Mouse (Mus musculus) limb, embryonic 12.5 days (tissue): ENCODE measurements at regions not wholly inside any gene's neighbourhood (a gene's known extent, or its start where the extent isn't known, plus 50 kb on each side); places are given as distances from the start of the nearest gene placed in this dataset.

ENCODE experiments used
- ATAC-seq: fragments of 200-750 bp; cut with Nextera tagmentation; 2 replicates; pipeline ENCODE4 v1.8.0; 2017; ENCODE audit warnings: low read depth, moderate TSS enrichment; ENCODE audit not compliant: insufficient number of reproducible peaks, insufficient read depth, low FRiP score, low TSS enrichment
- H3K27ac ChIP-seq: fragments of 300-500 bp; sonication (generic); 2 replicates; pipeline ENCODE4 v1.5.1; 2016; ENCODE audit warnings: mild to moderate bottlenecking, moderate library complexity
- H3K27me3 ChIP-seq: fragments of 300-500 bp; sonication (generic); 2 replicates; pipeline ENCODE4 v1.6.1; 2016; ENCODE audit warnings: mild to moderate bottlenecking, moderate library complexity
- H3K36me3 ChIP-seq: fragments of 300-500 bp; sonication (generic); 2 replicates; pipeline ENCODE4 v1.6.1; 2016; ENCODE audit warnings: mild to moderate bottlenecking, moderate library complexity
- H3K4me1 ChIP-seq: fragments of 300-500 bp; sonication (generic); replicated peaks from 2 replicates; pipeline ENCODE4 v1.6.1; 2016
- H3K4me2 ChIP-seq: fragments of 300-500 bp; sonication (generic); 2 replicates; pipeline ENCODE4 v1.6.1; 2016; ENCODE audit warnings: mild to moderate bottlenecking, moderate library complexity
- H3K4me3 ChIP-seq: fragments of 300-500 bp; sonication (generic); replicated peaks from 2 replicates; pipeline ENCODE4 v1.5.1; 2016; ENCODE audit warnings: mild to moderate bottlenecking
- H3K9ac ChIP-seq: fragments of 300-500 bp; sonication (generic); replicated peaks from 2 replicates; pipeline ENCODE4 v1.6.1; 2016; ENCODE audit warnings: mild to moderate bottlenecking, moderate library complexity
- H3K9me3 ChIP-seq: fragments of 300-500 bp; sonication (generic); 2 replicates; pipeline ENCODE4 v1.6.1; 2016; ENCODE audit warnings: mild to moderate bottlenecking, moderate library complexity
- WGBS: fragments of 180-500 bp; shearing (Covaris S2); methylation state at CpG from one replicate; pipeline ENCODE4 v1.1.7; 2016; 5-methylcytosine and 5-hydroxymethylcytosine counted together

- Histone ChIP-seq H3K27me3 (no peaks in the 10 kb centered on the region), H3K36me3 (no peaks in the 10 kb centered on the region), H3K4me3 (no peak overlapping the region), H3K27ac (no peak overlapping the region), H3K4me2 (no peak overlapping the region), H3K4me1 (no peaks in the 10 kb centered on the region), H3K9me3 (no peaks in the 10 kb centered on the region), H3K9ac (no peak overlapping the region)
- ATAC-seq: no peak
These were observed 390.5 kb downstream of the Fut8 start for GRCm38 (mm10) chr12:77628358-77628850.

GRCm38 (mm10) chr12:77633981-77634650 lies 396.2 kb downstream of the Fut8 start:
- H3K27me3 ChIP-seq: no peaks in the 10 kb centered on the region
- no peaks in the 10 kb centered on the region; the same call in 1 of the 2 replicates for H3K4me1 ChIP-seq
- H3K36me3 ChIP-seq: no peaks in the 10 kb centered on the region
- no peak overlapping the region for H3K4me2 ChIP-seq
- H3K27ac ChIP-seq: no peak overlapping the region
- no peak overlapping the region for H3K9ac ChIP-seq
- WGBS: 29% methylated on average over 10 of the region's 10 CpGs
- no peak; the same call in 1 of the 2 replicates for ATAC-seq
- no peaks in the 10 kb centered on the region for H3K9me3 ChIP-seq
- no peak overlapping the region for H3K4me3 ChIP-seq

- Histone ChIP-seq H3K36me3 (no peaks in the 10 kb centered on the region), H3K9me3 (no peaks in the 10 kb centered on the region), H3K4me3 (no peak overlapping the region), H3K4me2 (no peak overlapping the region), H3K4me1 (no peaks in the 10 kb centered on the region; the same call in 1 of the 2 replicates), H3K27me3 (no peaks in the 10 kb centered on the region; the same call in 1 of the 2 replicates), H3K27ac (no peak overlapping the region), H3K9ac (no peak overlapping the region)
- 61% methylated on average over 7 of the region's 7 CpGs for WGBS
- no peak for ATAC-seq
These were observed 400.3 kb downstream of the Fut8 start for GRCm38 (mm10) chr12:77638266-77638665.

- H3K4me3 ChIP-seq: no peak overlapping the region
- no peak overlapping the region for H3K27ac ChIP-seq
- H3K9ac ChIP-seq: no peak overlapping the region
- no peaks in the 10 kb centered on the region for H3K9me3 ChIP-seq
- no peak for ATAC-seq
- no peak overlapping the region for H3K4me2 ChIP-seq
- no peaks in the 10 kb centered on the region; the same call in 1 of the 2 replicates for H3K4me1 ChIP-seq
- 84% methylated on average over 4 of the region's 4 CpGs for WGBS
- no peaks in the 10 kb centered on the region; the same call in 1 of the 2 replicates for H3K27me3 ChIP-seq
- H3K36me3 ChIP-seq: no peaks in the 10 kb centered on the region
These were observed 404.4 kb downstream of the Fut8 start for GRCm38 (mm10) chr12:77642336-77642735.

GRCm38 (mm10) chr12:77647841-77648240 lies 409.9 kb downstream of the Fut8 start:
- no peak for ATAC-seq
- Histone ChIP-seq H3K9me3 (no peaks in the 10 kb centered on the region), H3K4me2 (no peak overlapping the region), H3K27ac (no peak overlapping the region), H3K4me3 (no peak overlapping the region), H3K27me3 (no peaks in the 10 kb centered on the region), H3K36me3 (no peaks in the 10 kb centered on the region), H3K4me1 (no peaks in the 10 kb centered on the region), H3K9ac (no peak overlapping the region)
- 59% methylated on average over 3 of the region's 3 CpGs for WGBS

- no peak for ATAC-seq
- Histone ChIP-seq H3K9me3 (no peaks in the 10 kb centered on the region), H3K9ac (no peak overlapping the region), H3K27me3 (no peaks in the 10 kb centered on the region), H3K4me3 (no peak overlapping the region), H3K4me2 (no peak overlapping the region), H3K27ac (no peak overlapping the region), H3K4me1 (0 out of 2 replicates have a peak, but pooled peaks cover 4% of the 10 kb centered on the region), H3K36me3 (no peaks in the 10 kb centered on the region)
- 60% methylated on average over 3 of the region's 3 CpGs for WGBS
These were observed 416.4 kb downstream of the Fut8 start for GRCm38 (mm10) chr12:77654282-77654681.

- no peak overlapping the region for H3K9ac ChIP-seq
- 80% methylated on average over 5 of the region's 5 CpGs for WGBS
- no peak overlapping the region for H3K4me3 ChIP-seq
- H3K27me3 ChIP-seq: no peaks in the 10 kb centered on the region
- 0 out of 2 replicates have a peak, but pooled peaks cover 4% of the 10 kb centered on the region for H3K4me1 ChIP-seq
- H3K27ac ChIP-seq: no peak overlapping the region
- no peaks in the 10 kb centered on the region for H3K36me3 ChIP-seq
- no peak for ATAC-seq
- H3K4me2 ChIP-seq: no peak overlapping the region
- no peaks in the 10 kb centered on the region for H3K9me3 ChIP-seq
These were observed 419.1 kb downstream of the Fut8 start for GRCm38 (mm10) chr12:77657060-77657459.

- Histone ChIP-seq H3K36me3 (no peaks in the 10 kb centered on the region), H3K27me3 (no peaks in the 10 kb centered on the region), H3K27ac (no peak overlapping the region), H3K4me1 (0 out of 2 replicates have a peak, but pooled peaks cover 4% of the 10 kb centered on the region), H3K4me2 (no peak overlapping the region), H3K4me3 (no peak overlapping the region), H3K9me3 (no peaks in the 10 kb centered on the region), H3K9ac (no peak overlapping the region)
- no peak for ATAC-seq
- 23% methylated on average over 3 of the region's 3 CpGs for WGBS
These were observed 420.0 kb downstream of the Fut8 start for GRCm38 (mm10) chr12:77657878-77658277.

GRCm38 (mm10) chr12:77663180-77663579 lies 425.3 kb downstream of the Fut8 start:
- Histone ChIP-seq H3K27me3 (peaks cover 7% of the 10 kb centered on the region; the same call in 1 of the 2 replicates), H3K36me3 (no peaks in the 10 kb centered on the region), H3K4me2 (no peak overlapping the region), H3K4me3 (no peak overlapping the region), H3K27ac (no peak overlapping the region), H3K9me3 (no peaks in the 10 kb centered on the region), H3K4me1 (peaks cover 7% of the 10 kb centered on the region; the same call in 1 of the 2 replicates), H3K9ac (no peak overlapping the region)
- ATAC-seq: no peak
- 88% methylated on average over 3 of the region's 3 CpGs for WGBS

- no peaks in the 10 kb centered on the region for H3K36me3 ChIP-seq
- peaks cover 7% of the 10 kb centered on the region; the same call in 1 of the 2 replicates for H3K4me1 ChIP-seq
- no peaks in the 10 kb centered on the region for H3K9me3 ChIP-seq
- no peak overlapping the region for H3K27ac ChIP-seq
- ATAC-seq: no peak
- H3K4me3 ChIP-seq: no peak overlapping the region
- H3K4me2 ChIP-seq: no peak overlapping the region
- 68% methylated on average over 7 of the region's 7 CpGs for WGBS
- no peak overlapping the region for H3K9ac ChIP-seq
- peaks cover 7% of the 10 kb centered on the region; the same call in 1 of the 2 replicates for H3K27me3 ChIP-seq
These were observed 425.9 kb downstream of the Fut8 start for GRCm38 (mm10) chr12:77663665-77664374.

- ATAC-seq: no peak
- WGBS: 89% methylated on average over 8 of the region's 8 CpGs
- Histone ChIP-seq H3K27me3 (peaks cover 15% of the 10 kb centered on the region; the same call in 1 of the 2 replicates), H3K4me3 (no peak overlapping the region), H3K36me3 (no peaks in the 10 kb centered on the region), H3K9me3 (no peaks in the 10 kb centered on the region), H3K27ac (no peak overlapping the region), H3K9ac (no peak overlapping the region), H3K4me2 (no peak overlapping the region), H3K4me1 (peaks cover 7% of the 10 kb centered on the region; the same call in 1 of the 2 replicates)
These were observed 428.5 kb downstream of the Fut8 start for GRCm38 (mm10) chr12:77666411-77666810.
